Mouse (Mus musculus) 3T3-L1 (cell line): Measurements from ENCODE around the gene Sdk1.

Experiments used
- DNase-seq: peaks from one replicate; pipeline ENCODE4 v3.0.0-alpha.2; 2015; ENCODE audit warnings: low read depth, low spot score

The Sdk1 gene

GRCm38 (mm10) chr5:141886006-141886405, 644.7 kb downstream of the Sdk1 start:
- no peak for DNase-seq

DNA sequence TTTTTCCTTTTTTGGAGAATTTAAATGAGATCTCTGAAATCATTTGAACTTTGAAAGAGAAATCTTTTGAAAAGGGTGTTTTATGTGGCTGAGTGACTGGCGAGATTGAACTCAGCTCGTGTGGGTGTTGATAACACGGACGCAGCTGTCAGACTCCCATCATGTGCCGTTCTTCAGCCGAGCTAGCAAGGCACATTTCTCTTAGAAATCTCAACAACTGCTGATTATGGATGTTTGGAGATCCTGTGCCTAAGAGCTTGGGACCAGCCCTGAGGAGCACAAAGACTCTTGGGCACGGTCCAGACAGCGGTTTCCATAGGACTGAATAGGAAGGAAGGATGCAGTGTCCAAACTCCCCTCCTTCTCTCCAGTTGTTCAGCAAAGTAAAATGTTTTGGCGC, 648.5 kb downstream of the Sdk1 start:
- no peak for DNase-seq

DNA sequence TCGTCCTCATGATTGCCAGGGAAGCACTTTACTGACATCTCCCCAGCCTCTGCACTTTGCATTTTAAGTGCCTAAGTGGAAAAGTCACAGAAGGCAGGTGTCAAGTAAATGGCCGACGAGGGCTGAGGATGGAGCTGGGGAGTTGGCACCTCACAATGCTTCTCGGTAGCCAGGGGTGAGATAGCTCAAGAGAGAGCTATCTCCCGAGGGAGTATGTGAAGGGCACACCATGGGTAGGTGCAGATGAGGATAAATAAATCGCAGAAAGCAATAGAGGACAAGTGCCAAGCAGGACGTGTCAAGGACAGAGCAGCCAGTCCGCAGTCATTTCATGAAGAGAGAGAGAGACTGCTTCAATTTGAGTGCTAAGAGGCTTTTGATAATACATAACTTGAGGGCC, 655.1 kb downstream of the Sdk1 start:
- no peak for DNase-seq

GRCm38 (mm10) chr5:141897481-141897880, 656.2 kb downstream of the Sdk1 start:
- no peak for DNase-seq

GRCm38 (mm10) chr5:141899751-141900150, 658.5 kb downstream of the Sdk1 start:
- no peak for DNase-seq

- no peak for DNase-seq
These were observed 661.4 kb downstream of the Sdk1 start for GRCm38 (mm10) chr5:141902544-141903250.

GRCm38 (mm10) chr5:141910444-141910843, 669.2 kb downstream of the Sdk1 start:
- DNase-seq: no peak

- DNase-seq: no peak
These were observed 669.6 kb downstream of the Sdk1 start for GRCm38 (mm10) chr5:141910886-141911285.

DNA sequence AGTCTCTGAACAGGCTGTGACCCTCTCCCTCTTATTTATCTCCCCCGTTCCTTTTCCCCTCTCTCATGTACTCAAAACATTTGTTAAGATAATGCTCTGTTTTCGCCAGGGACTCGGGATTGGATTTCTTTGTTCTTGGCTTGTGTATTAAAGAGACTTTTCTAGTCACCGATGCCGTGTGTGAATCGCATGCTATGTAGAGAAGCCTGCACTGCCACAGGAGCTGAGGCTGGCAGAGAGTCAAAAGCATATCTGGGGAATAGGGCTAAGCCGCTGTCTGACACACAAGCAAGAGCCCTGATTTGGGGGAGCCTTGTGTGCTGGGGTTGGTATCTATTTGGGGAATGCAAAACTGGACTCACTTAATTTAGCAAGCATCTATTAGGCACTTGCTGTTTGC, 671.6 kb downstream of the Sdk1 start:
- DNase-seq: no peak

GRCm38 (mm10) chr5:141916954-141917353, 675.7 kb downstream of the Sdk1 start:
- DNase-seq: no peak

GRCm38 (mm10) chr5:141939000-141939399, 697.7 kb downstream of the Sdk1 start:
- no peak for DNase-seq

- no peak for DNase-seq
These were observed 699.3 kb downstream of the Sdk1 start for GRCm38 (mm10) chr5:141940636-141941035.

DNA sequence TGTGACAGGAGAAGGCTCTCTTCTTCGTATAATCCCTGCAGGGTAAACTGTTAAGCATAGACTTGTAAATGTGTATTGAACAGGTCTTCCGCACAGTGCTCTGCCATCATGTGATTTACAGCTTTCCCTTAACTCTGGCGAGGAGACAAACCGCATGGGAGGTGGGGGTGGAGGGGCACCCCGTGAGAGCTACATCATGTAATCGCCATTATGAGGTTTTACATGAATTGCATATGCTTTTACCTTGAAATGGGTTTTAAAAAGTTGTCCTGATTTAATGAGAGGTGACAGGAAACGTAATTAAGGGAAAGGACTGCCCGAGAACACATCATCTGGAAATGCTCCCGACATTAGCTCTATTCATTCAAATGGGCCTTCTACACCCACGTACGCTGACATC, 709.5 kb downstream of the Sdk1 start:
- no peak for DNase-seq

DNA sequence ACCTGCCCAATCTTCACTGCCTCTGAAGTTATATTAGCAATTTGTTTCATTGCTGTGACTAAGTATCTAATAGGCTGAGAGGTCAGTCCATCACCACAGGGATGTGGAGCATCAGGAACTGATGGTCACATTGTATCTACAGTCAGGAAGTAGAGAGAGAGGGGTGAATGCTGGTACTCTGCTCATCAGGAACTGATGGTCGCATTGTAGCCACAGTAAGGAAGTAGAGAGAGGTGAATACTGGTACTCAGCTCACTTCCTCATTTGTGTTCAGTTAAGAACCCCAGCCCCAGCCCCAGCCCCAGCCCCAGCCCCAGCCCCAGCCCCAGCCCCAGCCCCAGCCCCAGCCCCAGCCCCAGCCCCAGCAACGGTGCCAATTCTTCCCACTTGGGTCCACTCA, 711.0 kb downstream of the Sdk1 start:
- no peak for DNase-seq

- no peak for DNase-seq
These were observed 711.6 kb downstream of the Sdk1 start for GRCm38 (mm10) chr5:141952708-141953490.

- no peak for DNase-seq
These were observed 729.8 kb downstream of the Sdk1 start for GRCm38 (mm10) chr5:141971071-141971470.

GRCm38 (mm10) chr5:141979511-141979910, 738.2 kb downstream of the Sdk1 start:
- DNase-seq: no peak

GRCm38 (mm10) chr5:141980746-141981145, 739.5 kb downstream of the Sdk1 start:
- no peak for DNase-seq

GRCm38 (mm10) chr5:141984322-141984721, 743.0 kb downstream of the Sdk1 start:
- no peak for DNase-seq

DNA sequence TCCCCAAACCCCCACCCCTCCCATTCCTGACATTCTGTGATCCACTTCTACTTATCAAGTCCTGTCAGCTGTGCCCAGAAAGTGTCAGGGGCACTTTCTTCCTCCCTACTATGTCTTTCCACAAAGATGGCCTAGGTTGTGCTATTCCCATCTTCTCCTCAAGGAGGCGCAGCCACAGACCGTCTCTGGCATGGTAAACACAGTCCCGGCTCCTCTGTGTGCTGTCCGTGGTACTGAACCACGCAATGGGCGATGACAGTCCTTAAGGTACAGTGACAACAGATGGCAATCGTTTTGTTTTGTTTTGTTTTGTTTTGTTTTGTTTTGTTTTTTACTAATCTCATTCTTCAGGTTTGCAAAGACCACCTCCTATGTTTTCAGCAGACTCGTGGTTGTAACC, 743.7 kb downstream of the Sdk1 start:
- DNase-seq: peak; percentile 64

GRCm38 (mm10) chr5:141985551-141985950, 744.3 kb downstream of the Sdk1 start:
- DNase-seq: no peak

GRCm38 (mm10) chr5:141987287-141987799, 746.1 kb downstream of the Sdk1 start:
- no peak for DNase-seq

- no peak for DNase-seq
These were observed 747.4 kb downstream of the Sdk1 start for GRCm38 (mm10) chr5:141988685-141989084.
